Mouse (Mus musculus): Measurements from ENCODE around the gene Fcho2.

GRCm38 (mm10) chr13:98715443-98715990, 99.7 kb downstream of the Fcho2 start:
- no peak for TF ChIP-seq HCFC1 (IDR thresholded peaks at IDR 0.05; ENCODE audit: borderline replicate concordance, insufficient read depth, low read length)
- no peak for TF ChIP-seq ZC3H11A (IDR thresholded peaks at IDR 0.05; ENCODE audit: borderline replicate concordance, low read depth, low read length)

Measured in ES-E14 (cell line).